Mouse (Mus musculus): ENCODE data around the gene Hyal1. TPM values are rescaled to one million over a fixed set of nuclear protein-coding genes. Genes with fewer than 3 reads are reported as not detected.

The Hyal1 gene
- polyA plus RNA-seq, 1 experiment = 0.53 TPM

DNA sequence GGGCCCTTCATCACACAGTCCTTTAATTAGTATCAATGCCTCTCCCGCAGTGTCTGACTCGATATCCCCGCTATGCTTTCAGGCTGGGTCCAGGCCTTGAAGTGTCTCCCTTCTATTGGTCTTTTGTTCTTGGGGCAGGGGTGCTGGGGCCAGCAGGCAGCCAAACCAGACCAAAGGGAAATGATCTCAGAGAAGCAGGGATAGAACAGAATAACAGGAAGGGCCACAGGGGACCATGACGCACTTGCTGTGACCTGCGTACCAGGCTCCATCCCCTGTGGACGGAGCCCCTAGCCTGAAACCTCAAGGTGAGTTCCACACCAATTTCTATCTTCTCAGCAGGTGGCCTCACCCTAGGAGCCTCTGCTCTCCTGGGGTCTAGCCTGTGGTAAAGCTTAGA, 41.4 kb downstream of the Hyal1 start:
- no peaks in the 10 kb centered on the region for H3K9me3 ChIP-seq (ENCODE audit: control insufficient read depth, low read length)
- TF ChIP-seq TAL1 (IDR thresholded peaks at IDR 0.05; ENCODE audit: low read length) (no peak), GATA1 (IDR thresholded peaks at IDR 0.05; ENCODE audit: low read length) (no peak)
- no peak overlapping the region for H3K4me3 ChIP-seq (replicated peaks)
- H3K27me3 ChIP-seq (ENCODE audit: control insufficient read depth) = no peaks in the 10 kb centered on the region
- peaks cover 17% of the 10 kb centered on the region for H3K4me1 ChIP-seq (ENCODE audit: control insufficient read depth)
- peaks cover 77% of the 10 kb centered on the region for H3K36me3 ChIP-seq (ENCODE audit: control insufficient read depth)

DNA sequence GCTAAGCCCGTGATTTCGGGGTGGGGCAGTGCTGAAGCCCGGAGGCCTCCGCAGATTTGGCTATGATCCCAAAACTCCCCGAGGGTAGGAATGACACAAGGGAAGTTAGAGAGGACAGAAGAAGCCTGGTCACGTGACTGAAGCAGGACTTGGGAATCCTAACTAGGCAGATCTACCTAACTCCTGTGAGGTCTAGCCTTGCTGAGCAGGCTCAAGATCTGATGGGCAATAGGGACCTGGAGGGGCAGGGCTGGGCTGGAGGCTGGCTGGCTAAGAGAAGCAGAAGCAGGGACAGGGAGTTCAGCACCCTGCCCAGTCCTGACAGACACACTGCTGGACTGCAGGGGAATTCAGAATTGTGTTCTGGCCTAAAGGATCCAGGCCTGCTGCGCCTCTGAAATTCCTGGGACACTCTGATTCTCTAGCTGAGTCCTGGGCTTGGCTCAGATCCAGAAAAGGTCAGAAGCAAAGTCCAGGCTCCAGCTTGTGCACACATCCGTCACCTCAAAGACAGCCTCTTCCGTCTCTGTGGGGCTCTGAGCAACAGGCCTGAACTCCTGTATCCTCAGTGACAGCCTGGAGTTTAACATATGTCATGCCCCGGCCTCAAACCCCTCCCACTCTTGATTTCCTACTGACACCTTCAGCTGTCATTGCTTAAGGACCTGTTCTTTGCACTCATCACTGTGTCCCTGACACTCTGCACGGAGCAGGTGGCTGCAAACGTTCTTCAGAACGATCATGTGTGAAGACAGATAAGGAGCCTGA, 42.2 kb downstream of the Hyal1 start:
- TF ChIP-seq TAL1 (IDR thresholded peaks at IDR 0.05; ENCODE audit: low read length) = no peak
- TF ChIP-seq GATA1 (IDR thresholded peaks at IDR 0.05; ENCODE audit: low read length) = no peak
- H3K4me3 ChIP-seq (replicated peaks) = no peak overlapping the region
- H3K9me3 ChIP-seq (ENCODE audit: control insufficient read depth, low read length) = no peaks in the 10 kb centered on the region
- peaks cover 82% of the 10 kb centered on the region for H3K36me3 ChIP-seq (ENCODE audit: control insufficient read depth)
- H3K27me3 ChIP-seq (ENCODE audit: control insufficient read depth) = no peaks in the 10 kb centered on the region
- H3K4me1 ChIP-seq (ENCODE audit: control insufficient read depth) = peaks cover 12% of the 10 kb centered on the region

- Histone ChIP-seq H3K27me3 (ENCODE audit: control insufficient read depth) (no peaks in the 10 kb centered on the region), H3K9me3 (ENCODE audit: control insufficient read depth, low read length) (no peaks in the 10 kb centered on the region), H3K36me3 (ENCODE audit: control insufficient read depth) (peaks cover 82% of the 10 kb centered on the region), H3K4me1 (ENCODE audit: control insufficient read depth) (peaks cover 14% of the 10 kb centered on the region), H3K4me3 (replicated peaks) (no peak overlapping the region)
- TF ChIP-seq TAL1 (IDR thresholded peaks at IDR 0.05; ENCODE audit: low read length) = no peak
- no peak for TF ChIP-seq GATA1 (IDR thresholded peaks at IDR 0.05; ENCODE audit: low read length)
These were observed 42.8 kb downstream of the Hyal1 start for GRCm38 (mm10) chr9:107619546-107619879.

DNA sequence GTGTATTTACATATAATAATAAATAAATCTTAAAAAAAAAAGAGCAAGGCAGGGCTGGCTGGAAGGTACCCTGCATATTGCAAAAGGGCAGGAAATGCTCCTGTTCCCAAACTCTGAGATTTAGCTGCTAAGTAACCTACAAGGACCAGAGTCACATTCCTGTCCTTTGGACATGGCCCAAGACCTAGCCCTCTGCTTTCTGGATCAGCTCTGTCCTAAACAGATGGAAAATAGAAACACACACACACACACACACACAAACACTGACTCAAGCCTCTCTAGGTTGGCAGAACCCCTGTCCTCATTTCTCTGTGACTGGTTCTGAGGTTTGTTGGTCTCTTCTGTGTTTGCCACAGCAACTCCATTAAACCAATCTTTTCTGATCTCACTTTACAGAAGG, 44.2 kb downstream of the Hyal1 start:
- TF ChIP-seq GATA1 (IDR thresholded peaks at IDR 0.05; ENCODE audit: low read length) (no peak), TAL1 (IDR thresholded peaks at IDR 0.05; ENCODE audit: low read length) (no peak)
- Histone ChIP-seq H3K4me1 (ENCODE audit: control insufficient read depth) (peaks cover 23% of the 10 kb centered on the region), H3K4me3 (replicated peaks) (no peak overlapping the region), H3K27me3 (ENCODE audit: control insufficient read depth) (no peaks in the 10 kb centered on the region), H3K36me3 (ENCODE audit: control insufficient read depth) (peaks cover 82% of the 10 kb centered on the region), H3K9me3 (ENCODE audit: control insufficient read depth, low read length) (no peaks in the 10 kb centered on the region)

GRCm38 (mm10) chr9:107624539-107624938, 47.8 kb downstream of the Hyal1 start:
- H3K36me3 ChIP-seq (ENCODE audit: control insufficient read depth) = peaks cover 85% of the 10 kb centered on the region
- H3K4me3 ChIP-seq (replicated peaks) = no peak overlapping the region
- TF ChIP-seq GATA1 (IDR thresholded peaks at IDR 0.05; ENCODE audit: low read length) (no peak), TAL1 (IDR thresholded peaks at IDR 0.05; ENCODE audit: low read length) (no peak)
- H3K27me3 ChIP-seq (ENCODE audit: control insufficient read depth) = no peaks in the 10 kb centered on the region
- H3K4me1 ChIP-seq (ENCODE audit: control insufficient read depth) = peaks cover 51% of the 10 kb centered on the region
- no peaks in the 10 kb centered on the region for H3K9me3 ChIP-seq (ENCODE audit: control insufficient read depth, low read length)

DNA sequence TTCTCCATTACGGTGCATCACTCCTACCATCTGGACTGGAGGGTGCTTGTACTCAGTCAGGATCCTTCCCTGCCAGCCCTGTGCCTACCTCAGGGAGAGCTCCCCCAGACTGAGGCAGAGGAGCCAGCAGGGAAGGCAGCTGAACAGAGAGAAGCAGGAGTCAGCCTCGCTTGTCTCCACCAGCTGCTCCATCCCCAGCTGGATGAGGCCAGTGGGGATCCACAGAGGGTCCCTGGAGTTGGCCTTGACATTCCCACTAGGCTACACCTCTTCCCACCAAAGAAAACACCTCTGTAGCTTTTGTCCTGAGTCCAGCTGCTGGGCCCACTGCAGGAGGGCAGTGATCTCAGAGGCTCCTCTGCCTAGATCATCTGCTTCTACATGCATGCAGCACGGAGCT, 48.2 kb downstream of the Hyal1 start:
- Histone ChIP-seq H3K9me3 (ENCODE audit: control insufficient read depth, low read length) (no peaks in the 10 kb centered on the region), H3K36me3 (ENCODE audit: control insufficient read depth) (peaks cover 85% of the 10 kb centered on the region), H3K4me1 (ENCODE audit: control insufficient read depth) (peaks cover 51% of the 10 kb centered on the region), H3K4me3 (replicated peaks) (no peak overlapping the region), H3K27me3 (ENCODE audit: control insufficient read depth) (no peaks in the 10 kb centered on the region)
- TF ChIP-seq GATA1 (IDR thresholded peaks at IDR 0.05; ENCODE audit: low read length) (no peak), TAL1 (IDR thresholded peaks at IDR 0.05; ENCODE audit: low read length) (no peak)

DNA sequence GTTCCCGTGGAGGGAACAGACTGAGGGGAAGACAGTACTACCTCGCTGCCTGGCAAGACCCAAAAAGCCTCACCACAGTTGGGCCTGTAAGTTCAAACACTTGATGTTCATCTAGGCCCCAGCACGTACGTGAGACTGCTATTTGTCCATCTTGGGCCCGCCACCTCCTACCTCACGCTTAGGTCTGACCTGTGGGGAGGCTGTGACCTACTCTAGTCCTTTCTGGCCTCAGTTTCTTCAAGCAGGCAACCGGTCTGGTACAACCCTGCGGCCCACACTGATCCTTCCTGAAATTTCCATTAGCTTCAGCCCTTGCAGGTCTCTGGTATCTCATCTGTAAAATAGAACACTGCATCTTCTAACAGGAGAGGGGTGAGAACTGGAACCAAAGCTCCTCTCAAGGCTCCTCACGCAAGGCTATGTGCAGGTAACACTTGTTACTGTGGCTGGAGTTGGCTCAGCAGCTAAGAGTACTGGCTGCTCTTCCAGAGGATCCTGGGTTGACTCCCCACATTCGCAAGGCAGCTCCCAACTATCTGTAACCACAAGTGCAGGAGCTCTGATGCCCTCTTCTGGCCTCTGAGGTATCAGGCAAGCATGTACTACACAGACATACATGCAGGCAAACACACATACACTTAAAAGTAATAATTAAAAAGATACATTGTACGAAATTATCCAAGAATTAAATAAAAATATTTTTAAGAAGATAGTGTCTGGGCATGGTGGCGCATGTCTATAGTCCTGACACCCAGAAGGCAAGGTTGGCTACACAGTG, 48.8 kb downstream of the Hyal1 start:
- no peaks in the 10 kb centered on the region for H3K9me3 ChIP-seq (ENCODE audit: control insufficient read depth, low read length)
- no peaks in the 10 kb centered on the region for H3K27me3 ChIP-seq (ENCODE audit: control insufficient read depth)
- TF ChIP-seq GATA1 (IDR thresholded peaks at IDR 0.05; ENCODE audit: low read length) = no peak
- no peak for TF ChIP-seq TAL1 (IDR thresholded peaks at IDR 0.05; ENCODE audit: low read length)
- H3K4me3 ChIP-seq (replicated peaks) = no peak overlapping the region
- peaks cover 56% of the 10 kb centered on the region for H3K4me1 ChIP-seq (ENCODE audit: control insufficient read depth)
- peaks cover 82% of the 10 kb centered on the region for H3K36me3 ChIP-seq (ENCODE audit: control insufficient read depth)

DNA sequence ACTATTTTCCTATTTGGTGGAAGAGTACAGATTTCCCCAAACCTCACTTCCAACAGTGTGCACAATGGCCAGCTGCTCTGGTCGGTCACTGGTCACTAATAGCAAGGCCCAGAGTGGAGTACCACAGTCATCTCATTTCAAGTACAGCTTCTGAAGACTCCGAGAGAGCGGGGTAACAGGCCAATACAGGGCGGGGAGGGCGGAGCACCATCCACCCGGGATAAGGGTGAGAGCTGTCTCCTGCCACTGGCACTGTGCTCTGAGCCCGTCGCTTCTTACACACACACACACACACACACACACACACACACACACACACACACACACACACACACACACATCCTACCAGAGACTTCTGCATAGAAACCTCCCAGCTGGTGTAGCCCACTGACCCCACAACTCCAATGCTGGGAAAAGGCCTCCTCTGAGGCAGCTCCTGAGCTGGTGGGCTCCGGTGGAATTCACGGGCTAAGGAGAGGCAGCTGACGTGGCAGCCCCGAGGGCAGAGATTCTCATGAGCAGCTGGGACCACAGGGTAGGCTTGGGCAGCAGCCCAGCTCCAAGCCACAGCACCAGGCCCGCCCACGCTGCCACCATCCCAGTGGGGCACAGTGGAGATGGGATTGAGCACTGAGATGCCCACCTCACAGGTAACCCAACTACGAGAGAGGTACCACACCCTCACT, 49.6 kb downstream of the Hyal1 start:
- Histone ChIP-seq H3K9me3 (ENCODE audit: control insufficient read depth, low read length) (no peaks in the 10 kb centered on the region), H3K4me1 (ENCODE audit: control insufficient read depth) (peaks cover 63% of the 10 kb centered on the region), H3K27me3 (ENCODE audit: control insufficient read depth) (no peaks in the 10 kb centered on the region), H3K36me3 (ENCODE audit: control insufficient read depth) (peaks cover 87% of the 10 kb centered on the region), H3K4me3 (replicated peaks) (no peak overlapping the region)
- TF ChIP-seq TAL1 (IDR thresholded peaks at IDR 0.05; ENCODE audit: low read length) = no peak
- no peak for TF ChIP-seq GATA1 (IDR thresholded peaks at IDR 0.05; ENCODE audit: low read length)

DNA sequence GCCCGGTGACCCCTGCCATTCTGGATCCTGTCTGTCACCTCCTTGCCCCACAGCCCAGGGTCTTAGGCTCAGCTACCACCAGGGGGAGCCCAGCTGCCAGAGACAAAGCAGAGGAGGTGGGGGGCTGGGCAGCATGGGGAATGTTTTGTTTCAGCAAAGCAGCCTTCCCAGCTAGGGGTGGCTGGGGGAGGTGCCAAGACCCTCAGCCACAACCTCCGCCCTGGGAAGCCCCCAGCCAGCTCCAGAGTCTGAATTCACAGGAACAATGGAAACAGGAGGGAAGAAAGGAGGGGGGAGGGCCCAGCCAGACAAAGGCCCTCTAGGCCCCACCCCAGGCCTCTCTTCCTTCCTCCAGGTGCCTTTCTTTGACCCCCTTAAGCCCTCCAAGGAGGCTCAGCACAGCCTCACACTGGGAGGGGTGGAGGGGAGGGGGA, 50.1 kb downstream of the Hyal1 start:
- H3K27me3 ChIP-seq (ENCODE audit: control insufficient read depth) = no peaks in the 10 kb centered on the region
- TF ChIP-seq GATA1 (IDR thresholded peaks at IDR 0.05; ENCODE audit: low read length) = no peak
- TF ChIP-seq TAL1 (IDR thresholded peaks at IDR 0.05; ENCODE audit: low read length) = no peak
- peaks cover 69% of the 10 kb centered on the region for H3K4me1 ChIP-seq (ENCODE audit: control insufficient read depth)
- no peak overlapping the region for H3K4me3 ChIP-seq (replicated peaks)
- H3K9me3 ChIP-seq (ENCODE audit: control insufficient read depth, low read length) = no peaks in the 10 kb centered on the region
- peaks cover 92% of the 10 kb centered on the region for H3K36me3 ChIP-seq (ENCODE audit: control insufficient read depth)
